Mouse (Mus musculus) gastrocnemius, postnatal 10 days (tissue): ENCODE data around the gene Sapcd2. TPM values are rescaled to one million over a fixed set of nuclear protein-coding genes. Genes with fewer than 3 reads are reported as not detected.
A peak's percentile ranks its signal among the peaks of the same experiment; 100 is the strongest.
"Not testable (repeated sequence)": the region's sequence is repeated elsewhere in the genome, so short reads cannot be mapped to it uniquely, and the experiment has no call there.

ENCODE experiments used
- DNase-seq: peaks from one replicate; pipeline ENCODE4 v3.0.0; 2021; ENCODE audit warnings: mixed read lengths
- total RNA-seq, 2 experiments: library from RNA; stranded (reverse); gene quantifications; 2 replicates each; pipeline ENCODE4 v1.2.3; 2021

The Sapcd2 gene
- total RNA-seq, 2 experiments from 2014 or later: 2.1 to 3.7 TPM

DNA sequence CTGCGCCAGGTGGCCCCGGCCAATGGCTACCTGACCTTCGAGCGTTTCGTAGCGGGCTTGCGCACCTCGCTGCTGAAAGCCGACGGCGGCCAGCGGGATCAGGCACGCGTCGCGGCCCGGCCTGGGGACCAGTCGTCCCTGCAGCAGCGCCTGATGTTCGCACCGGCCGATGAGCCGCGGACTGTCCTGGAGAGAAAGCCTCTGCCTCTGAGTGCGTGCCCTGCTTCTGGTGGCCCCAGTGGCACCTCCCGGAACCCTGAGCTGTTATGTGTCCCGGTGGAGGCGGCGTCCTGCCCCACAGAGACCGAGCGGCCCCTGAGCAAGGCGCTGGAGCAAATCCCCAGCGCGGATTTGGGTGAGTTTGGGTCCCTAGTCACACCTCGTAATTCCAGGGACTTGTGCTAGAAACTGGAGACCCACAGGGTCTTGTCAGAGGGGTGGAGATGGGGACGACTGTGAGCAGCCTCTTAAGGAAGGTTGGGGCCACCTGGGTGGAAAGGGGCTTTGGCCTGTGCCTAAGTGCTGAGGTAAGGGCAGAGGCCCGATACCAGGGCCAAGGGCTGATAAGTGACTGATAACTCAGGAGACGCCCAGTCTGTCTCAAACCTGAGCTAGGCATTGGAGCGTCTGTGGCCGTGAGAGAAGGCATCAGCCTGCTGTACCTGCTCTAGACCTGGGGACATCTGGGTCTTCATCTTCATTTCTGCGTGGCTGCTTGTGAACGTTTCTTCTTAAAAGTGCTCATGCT lies 697 bp downstream of the Sapcd2 start:
- no peak for DNase-seq

DNA sequence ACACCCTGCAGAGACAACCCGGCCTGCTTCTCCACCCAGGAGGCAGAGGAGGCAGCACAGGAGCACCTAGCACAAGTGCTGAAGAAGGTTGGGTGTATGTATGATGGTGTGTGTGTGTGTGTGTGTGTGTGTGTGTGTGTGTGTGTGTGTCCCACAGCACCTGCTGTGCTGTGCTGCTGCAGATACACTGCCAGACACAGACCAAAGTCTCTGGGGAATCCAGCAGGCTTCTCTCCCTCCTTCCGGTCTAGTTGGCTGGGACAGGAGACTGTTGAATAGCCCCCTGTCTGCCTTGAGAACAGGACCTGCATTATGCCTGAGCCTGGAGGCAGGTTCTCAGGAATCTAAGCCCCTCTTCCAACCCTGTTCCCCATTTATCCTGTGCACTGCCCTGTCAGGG lies 1.3 kb downstream of the Sapcd2 start:
- no peak for DNase-seq

DNA sequence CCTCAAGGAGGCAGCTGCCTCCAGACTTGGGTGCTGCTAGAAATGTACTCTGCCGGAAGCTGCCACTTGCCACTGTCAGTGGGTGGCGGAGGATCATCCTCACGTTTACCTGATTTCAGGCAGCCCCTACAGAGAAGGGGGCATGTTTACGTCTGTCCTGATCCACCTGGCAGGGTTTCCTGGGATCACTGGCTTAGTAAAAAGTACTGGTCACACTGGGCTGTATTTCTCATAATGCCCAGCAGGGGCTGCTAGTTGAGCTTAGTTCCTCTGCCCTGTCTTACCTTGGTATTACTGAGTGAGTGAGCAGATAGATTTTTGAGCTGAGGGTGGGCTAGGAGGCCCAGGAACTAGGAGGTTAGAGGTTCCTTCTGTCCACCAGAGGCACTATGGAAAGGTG lies 4.5 kb downstream of the Sapcd2 start:
- peak; percentile 64 for DNase-seq

DNA sequence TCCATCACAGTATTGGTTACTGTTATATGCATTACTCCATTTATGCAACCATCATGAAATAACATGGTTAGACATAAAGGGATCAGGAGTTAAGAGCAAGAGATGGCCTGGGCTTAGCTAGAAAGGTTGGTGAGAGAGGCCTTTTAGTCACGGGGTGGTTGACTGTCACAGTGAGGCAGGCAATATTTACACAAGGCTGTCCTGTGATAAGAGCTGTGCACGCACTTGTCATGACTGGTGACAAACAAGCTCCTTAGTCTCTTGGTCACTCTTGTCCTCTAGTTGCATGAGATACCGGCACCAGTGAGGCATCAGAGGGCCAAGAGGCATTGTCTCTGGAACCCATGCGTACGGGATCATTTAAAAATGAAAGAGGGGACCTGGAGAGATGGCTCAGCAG lies 12.4 kb downstream of the Sapcd2 start:
- DNase-seq: no peak

DNA sequence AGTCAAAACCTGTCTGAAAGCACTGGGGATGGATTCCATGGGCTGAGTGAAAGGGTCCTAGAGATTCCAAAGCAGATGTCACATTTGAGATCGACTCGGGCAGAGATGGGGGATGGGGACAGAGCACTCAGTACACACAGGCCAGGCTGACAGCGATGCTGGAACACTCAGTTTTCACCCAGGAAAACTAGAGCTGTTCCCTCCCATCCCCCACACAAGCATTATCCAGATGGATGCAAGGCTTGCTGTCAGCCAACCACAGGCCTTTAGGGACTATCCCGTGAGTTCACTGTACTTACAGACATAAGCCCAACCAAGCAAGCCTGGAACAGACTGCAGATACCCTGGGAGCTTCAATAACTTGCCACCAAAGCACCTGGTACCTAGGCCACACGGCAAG lies 19.1 kb downstream of the Sapcd2 start:
- no peak for DNase-seq

DNA sequence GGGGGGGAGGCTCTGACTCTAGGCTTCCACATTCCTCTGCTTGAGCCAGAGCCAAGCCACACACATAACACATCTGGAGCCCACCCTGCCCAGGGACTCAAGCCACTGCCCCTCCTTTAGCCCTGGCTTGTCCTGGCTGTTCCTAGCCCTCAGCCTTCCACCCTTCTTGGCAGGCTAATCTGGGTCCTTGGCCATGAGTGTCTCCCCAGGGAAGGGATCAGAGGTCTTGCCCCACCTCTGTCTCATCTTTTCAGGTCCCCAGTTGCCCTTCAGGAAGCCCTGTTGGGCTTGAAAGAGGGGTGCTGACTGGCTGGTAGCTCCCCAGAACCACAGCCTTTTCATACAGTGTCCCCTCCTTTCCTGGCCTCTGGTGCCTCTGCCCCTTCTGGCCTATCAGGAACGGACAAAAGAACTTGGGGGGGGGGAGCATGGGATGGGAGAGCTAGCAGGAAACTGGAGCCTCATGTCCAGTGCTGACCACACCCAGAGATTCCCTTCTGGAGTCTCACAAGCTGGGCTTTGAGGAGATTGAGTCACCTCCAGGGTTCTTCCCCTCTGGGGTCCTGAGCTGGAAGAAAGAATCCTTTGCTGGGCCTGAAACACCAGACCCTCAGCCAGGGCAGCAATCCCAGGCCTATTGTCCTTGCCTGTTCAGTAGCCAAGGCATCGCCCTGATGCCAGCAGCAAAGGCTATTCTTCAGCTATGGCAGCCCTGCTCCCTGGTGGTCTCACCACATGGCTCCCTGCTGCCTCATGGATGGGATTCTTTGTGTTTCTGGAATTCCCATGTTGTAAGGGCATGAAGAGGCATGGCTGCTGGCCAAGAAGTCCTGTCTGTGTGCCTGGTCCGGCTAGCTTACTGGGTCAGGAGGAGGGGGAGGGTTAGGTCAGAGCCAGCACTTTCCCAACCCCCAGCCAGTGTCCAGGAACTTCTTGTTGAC lies 22.4 kb downstream of the Sapcd2 start:
- DNase-seq: peak; percentile 54

DNA sequence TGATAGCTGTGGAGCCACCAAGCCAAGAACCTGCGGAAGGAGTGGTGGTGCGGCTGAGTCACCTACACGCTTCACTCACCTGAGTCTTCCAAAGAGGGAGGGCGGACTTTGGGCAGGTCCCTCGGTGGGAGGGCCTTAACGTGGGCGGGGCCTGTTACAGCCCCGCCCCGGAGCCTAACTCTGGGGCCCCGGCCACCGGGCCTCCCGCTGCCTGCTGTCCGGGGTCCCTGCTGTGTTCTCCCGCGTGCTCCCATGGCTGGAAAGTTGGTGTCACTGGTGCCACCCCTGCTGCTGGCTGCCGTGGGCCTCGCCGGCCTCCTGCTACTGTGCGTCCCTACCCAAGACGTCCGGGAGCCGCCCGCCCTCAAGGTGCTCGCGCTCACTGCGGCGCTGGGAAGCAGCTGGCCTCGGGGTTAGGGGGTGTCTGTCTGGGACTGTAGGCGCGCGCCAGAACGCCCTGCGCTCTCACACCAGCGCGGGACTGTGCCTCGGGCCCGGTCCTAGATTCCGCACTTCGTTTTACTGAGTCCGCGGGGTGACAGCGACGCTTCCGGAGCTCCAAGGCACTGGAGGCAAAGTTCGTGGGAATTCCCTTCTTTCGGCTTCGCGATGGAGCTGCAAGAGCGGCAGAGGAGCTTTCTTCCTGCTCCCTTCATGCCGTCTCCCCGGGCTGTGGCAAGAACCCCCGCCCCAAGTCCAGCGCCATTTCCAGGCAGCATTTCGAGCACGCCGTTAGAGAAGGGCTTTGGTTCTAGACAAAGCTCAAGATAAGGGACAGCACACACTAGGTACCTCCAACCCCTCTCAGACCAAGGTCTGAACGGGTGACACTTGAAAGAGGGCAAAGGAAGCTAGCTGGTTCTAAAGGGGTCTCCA lies 23.8 kb downstream of the Sapcd2 start, which contains the start of gene Entpd2:
Entpd2 (plus strand) TSS at position 154 of the 876 bp plus-strand sequence.
- peak; percentile 53 for DNase-seq

DNA sequence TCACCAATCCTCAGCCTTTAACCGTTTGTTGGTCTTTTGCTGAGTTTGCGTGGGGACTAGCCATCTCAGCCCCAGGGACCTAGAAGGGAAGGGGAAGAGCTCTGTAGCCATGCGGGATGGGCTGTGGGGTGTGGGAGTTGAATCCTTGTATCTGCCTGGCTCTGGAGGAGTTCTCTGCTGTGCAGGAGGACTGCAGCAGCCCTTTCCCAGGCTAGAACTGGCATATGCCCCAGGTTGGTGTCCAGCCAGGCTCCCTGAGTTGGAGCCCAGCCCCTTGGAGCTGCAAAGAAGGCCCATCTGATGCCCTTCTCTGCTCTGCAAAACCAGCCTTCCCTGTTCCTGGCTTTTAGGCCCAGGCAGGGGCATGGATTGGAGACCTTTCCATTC lies 24.5 kb downstream of the Sapcd2 start:
- peak; percentile 57 for DNase-seq

DNA sequence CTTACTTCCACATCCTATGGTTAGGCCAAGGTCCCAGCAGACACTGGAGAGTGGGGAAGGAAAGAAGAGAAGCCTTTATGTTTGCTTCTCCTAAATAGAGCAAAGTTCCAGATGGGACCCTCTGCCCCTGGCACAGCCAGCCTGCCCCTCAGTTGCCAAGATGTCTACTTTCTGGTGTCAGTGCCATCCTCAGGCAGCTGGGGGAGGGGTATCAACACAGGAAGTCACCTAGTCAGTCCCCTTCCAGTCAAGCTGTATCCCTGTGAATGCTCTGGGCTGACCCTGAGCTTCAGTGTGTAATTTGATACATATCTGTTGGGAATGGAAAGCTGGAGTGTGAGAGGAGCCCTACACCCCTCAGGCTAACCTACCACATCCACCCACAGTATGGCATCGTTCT lies 24.9 kb downstream of the Sapcd2 start:
- no peak for DNase-seq

DNA sequence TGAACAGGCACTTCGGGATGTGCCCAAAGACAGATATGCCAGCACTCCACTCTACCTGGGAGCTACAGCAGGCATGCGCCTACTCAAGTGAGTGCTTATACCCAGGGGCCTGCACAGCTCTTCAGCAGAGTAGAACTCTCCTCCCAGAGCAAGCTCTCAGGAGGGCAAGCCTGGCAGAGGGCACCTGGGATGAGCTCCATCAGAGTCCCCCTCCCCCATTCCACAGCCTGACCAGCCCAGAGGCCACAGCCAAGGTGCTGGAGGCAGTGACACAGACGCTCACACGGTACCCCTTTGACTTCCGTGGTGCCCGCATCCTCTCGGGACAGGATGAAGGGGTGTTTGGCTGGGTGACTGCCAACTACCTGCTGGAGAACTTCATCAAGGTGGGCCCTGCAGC lies 25.9 kb downstream of the Sapcd2 start:
- no peak for DNase-seq

DNA sequence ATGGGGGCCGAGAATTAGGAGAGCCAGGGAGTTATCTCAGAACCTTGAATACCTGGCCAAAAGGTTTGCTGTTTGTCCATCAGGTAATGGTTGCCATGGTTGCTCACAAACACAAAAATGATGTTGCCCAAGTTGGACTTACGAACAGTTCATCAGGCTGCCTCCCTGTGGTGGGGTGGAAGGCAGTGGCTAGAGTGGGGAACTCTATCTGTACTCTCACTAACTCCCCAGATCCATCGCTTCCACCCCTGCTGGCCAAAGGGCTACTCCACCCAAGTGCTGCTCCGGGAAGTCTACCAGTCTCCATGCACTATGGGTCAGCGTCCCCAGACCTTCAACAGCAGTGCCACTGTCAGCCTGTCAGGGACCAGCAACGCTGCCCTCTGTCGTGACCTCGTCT lies 26.9 kb downstream of the Sapcd2 start, which contains the start of gene Npdc1:
Npdc1 (plus strand) TSS at position 301 of the 400 bp plus-strand sequence.
- DNase-seq: no peak

DNA sequence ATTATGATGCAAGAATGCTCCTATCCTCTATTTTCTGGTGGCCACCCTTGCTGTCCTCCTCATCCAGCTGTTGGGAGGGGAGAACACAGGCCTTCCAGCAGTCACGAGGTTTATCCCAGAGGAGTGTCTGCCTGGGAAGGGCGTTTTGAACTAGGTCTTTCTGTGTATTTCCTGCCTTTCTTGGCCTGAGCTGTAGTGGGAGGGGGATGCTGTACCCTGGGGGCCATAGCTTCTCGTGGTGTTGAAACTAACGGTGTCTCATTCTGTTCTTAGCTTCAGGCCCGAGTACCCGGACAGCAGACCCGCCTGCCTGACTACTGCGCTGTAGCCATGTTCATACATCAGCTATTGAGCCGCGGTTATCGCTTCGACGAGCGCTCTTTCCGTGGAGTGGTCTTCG lies 28.2 kb downstream of the Sapcd2 start:
- DNase-seq: peak; percentile 29

DNA sequence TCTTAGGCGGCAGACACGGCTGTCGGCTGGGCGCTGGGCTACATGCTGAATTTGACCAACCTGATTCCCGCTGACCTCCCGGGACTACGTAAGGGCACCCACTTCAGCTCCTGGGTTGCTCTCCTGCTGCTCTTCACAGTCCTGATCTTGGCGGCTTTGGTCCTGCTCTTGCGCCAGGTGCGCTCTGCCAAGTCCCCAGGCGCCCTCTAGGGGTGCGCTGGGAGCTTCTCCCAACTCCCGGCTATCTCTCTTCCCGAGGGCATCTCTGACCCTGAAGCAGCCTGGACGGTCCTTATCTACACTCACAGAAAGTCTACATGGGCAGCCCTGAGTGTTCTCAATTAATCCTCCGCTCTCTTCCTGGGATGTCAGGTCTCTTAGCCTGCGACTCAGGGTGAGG lies 28.6 kb downstream of the Sapcd2 start:
- peak; percentile 70 for DNase-seq

DNA sequence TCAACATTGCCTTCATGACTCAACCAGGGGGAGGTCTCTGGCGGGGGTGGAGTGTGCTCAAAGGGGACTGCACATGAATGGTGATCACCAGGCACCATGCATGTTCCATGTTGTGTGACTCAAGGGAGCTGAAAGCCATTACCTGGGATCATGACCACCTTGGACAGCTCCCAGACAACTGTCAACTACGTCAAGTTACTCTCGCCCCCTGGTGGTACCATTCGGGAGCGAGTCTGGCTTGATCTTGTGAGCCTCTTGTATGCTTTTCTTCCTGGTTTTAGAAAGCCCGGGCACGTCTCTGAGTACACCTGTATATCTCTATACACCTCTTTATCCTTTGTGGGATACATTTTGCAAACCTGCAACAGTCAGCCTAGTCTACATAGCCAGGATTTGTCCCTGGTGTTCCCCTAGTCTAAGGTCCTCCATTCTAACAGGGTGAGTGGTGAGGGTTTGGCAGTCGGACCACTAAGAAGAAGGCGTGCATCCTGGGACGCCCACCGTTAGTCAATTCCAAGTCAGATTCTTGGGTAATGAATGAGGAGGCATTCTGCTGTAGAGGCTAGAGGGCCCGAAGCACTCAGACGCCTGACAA lies 30.4 kb downstream of the Sapcd2 start:
- DNase-seq: peak; percentile 75

DNA sequence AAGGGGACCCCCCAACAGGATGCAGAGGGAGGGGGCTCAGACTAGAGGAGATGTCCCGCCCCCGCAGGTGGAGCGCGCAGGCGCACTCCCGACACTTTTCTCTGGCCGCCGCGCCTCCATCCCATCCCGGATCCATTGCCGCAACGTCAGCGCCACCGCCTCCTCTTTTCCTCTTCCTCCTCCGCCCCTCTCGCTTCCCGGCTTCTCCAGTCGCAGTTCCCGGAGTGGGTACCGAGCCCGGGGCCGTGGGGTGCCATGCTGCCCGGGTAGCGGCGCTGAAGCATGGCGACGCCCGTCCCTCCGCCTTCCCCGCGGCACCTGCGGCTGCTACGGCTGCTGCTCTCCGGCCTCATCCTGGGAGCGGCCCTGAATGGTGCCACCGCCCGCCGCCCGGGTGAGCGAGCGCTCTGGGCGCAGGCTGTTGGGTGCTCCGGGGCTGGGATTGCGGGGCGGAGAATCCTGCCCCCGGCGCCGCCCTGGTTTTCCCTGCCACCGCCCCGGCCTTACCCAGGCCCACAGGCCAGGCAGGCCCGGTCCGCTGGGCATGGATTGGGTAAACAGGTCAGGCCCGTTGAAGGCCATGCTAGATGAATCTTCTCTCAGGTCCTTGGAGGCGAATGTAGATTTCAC lies 31.0 kb downstream of the Sapcd2 start:
- peak; percentile 64 for DNase-seq

DNA sequence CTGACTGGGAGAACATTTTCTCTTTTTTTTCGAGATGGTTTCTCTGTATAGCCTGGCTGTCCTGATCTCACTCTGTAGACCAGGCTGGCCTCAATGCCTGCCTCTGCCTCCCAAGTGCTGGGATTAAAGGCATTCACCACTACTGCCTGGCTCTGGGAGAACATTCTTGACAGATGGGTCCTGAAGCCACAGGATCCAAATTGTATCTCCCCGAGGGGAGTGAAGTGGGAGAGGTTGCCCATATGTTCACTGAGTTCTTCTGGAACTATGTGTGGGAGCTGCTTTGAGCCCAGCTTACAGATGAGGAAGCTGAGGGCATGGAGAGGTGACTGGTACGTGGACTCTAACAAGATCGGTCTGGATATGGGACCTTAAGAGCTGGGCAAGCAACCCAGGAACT lies 31.9 kb downstream of the Sapcd2 start:
- DNase-seq: no peak

DNA sequence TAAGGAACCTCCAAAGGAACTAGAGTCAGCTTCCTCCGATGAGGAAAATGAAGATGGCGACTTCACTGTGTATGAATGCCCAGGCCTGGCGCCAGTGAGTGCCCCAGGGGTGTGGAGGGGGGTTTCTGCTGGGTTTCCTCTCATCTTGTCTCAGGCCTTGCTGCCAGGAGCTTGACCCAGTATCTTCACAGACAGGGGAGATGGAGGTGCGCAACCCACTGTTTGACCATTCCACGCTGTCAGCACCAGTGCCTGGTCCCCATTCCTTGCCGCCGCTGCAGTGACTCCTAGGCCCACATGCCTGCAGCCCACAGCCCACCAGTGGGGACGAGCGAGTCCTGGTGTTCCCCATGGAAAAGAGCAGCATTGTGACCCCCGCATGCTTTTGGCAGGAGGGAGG lies 36.8 kb downstream of the Sapcd2 start:
- no peak for DNase-seq

DNA sequence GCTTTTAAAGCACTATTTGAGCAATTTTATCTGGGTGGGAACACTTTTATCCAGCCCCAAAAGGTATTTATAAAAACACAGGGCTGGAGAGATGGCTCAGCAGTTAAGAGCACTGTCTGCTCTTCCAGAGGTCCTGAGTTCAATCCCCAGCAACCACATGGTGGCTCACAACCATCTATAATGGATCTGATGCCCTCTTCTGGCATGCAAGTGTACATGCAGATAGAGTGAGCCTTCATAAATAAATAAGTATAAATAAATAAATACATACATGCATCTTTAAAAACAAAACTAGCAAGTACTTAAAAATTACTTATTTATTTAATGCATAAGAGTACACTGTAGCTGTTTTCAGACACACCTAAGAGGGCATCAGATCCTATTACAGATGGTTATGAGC lies 41.3 kb downstream of the Sapcd2 start:
- DNase-seq: not testable (repeated sequence)

DNA sequence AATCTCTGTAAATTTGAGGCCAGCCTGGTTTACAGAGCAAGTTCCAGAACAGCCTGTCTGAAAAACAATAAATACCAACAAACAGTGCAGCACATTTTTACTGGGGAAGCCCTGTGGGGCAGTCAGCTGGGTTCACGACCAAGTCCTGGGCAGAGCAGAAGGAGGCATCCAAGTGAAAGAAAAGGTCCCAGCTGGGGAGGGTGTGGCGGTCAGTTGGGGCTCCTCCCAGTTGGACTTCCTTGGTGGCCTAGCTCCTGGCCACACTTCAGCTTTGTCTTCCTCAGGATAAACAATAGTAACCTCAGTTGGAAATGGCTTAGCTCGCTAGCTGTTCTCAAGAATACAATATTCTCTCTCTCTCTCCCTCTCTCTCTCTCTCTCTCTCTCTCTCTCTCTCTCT lies 45.3 kb downstream of the Sapcd2 start:
- DNase-seq: no peak

DNA sequence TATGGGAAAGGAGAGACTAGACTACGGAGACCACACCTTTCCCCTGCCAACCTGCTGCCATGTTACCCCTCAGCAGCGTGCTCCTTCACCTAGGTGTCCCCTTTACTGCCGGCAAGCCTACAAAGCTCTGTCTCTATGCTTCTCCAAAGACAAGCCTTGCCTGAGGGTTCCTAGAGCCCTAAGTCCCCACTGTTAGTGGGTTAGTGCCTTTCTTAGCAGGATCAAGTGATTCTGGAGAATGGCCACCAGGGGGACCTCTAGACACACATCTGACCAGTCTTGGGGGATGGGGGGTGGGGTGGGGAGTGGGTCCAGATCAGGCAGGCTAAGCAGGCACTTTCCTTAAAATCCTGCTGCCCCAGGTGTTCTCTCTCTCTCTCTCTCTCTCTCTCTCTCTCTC lies 49.8 kb downstream of the Sapcd2 start:
- DNase-seq: no peak
